Mouse (Mus musculus): ENCODE measurements around the gene Snapc4. TPM values are rescaled to one million over a fixed set of nuclear protein-coding genes. Genes with fewer than 3 reads are reported as not detected.

Gene Snapc4
- polyA plus RNA-seq, 1 experiment from 2014 or later: 29.3 TPM

- no peaks in the 10 kb centered on the region for H3K27me3 ChIP-seq (ENCODE audit: control insufficient read depth, insufficient read depth, low read length)
- no peak overlapping the region for H3K9ac ChIP-seq
- H3K27ac ChIP-seq: no peak overlapping the region
- no peaks in the 10 kb centered on the region for H3K4me1 ChIP-seq (replicated peaks; ENCODE audit: control insufficient read depth, insufficient read depth, low read length)
- no peak for DNase-seq (ENCODE audit: low spot score)
- peaks cover 65% of the 10 kb centered on the region for H3K36me3 ChIP-seq (replicated peaks; ENCODE audit: control insufficient read depth, insufficient read depth)
- no peaks in the 10 kb centered on the region for H3K9me3 ChIP-seq (ENCODE audit: control insufficient read depth, low read length)
- no peak overlapping the region for H3K4me3 ChIP-seq (replicated peaks; ENCODE audit: low read length)
- no peak overlapping the region for H3K4me2 ChIP-seq (replicated peaks)
- no peak for ATAC-seq (ENCODE audit: low FRiP score)
- WGBS: 92% methylated on average over 5 of the region's 5 CpGs
Measured at GRCm38 (mm10) chr2:26363481-26363880, 17.0 kb downstream of the Snapc4 start.

- H3K9me3 ChIP-seq (ENCODE audit: control insufficient read depth, low read length): no peaks in the 10 kb centered on the region
- no peak overlapping the region for H3K27ac ChIP-seq
- DNase-seq (ENCODE audit: low spot score) (no peak), ATAC-seq (ENCODE audit: low FRiP score) (no peak)
- H3K27me3 ChIP-seq (ENCODE audit: control insufficient read depth, insufficient read depth, low read length): no peaks in the 10 kb centered on the region
- H3K4me2 ChIP-seq (replicated peaks): no peak overlapping the region
- 87% methylated on average over 5 of the region's 5 CpGs for WGBS
- no peaks in the 10 kb centered on the region for H3K4me1 ChIP-seq (replicated peaks; ENCODE audit: control insufficient read depth, insufficient read depth, low read length)
- no peak overlapping the region for H3K9ac ChIP-seq
- no peak overlapping the region for H3K4me3 ChIP-seq (replicated peaks; ENCODE audit: low read length)
- H3K36me3 ChIP-seq (replicated peaks; ENCODE audit: control insufficient read depth, insufficient read depth): peaks cover 61% of the 10 kb centered on the region
Measured at GRCm38 (mm10) chr2:26362991-26363390, 17.5 kb downstream of the Snapc4 start.

DNA sequence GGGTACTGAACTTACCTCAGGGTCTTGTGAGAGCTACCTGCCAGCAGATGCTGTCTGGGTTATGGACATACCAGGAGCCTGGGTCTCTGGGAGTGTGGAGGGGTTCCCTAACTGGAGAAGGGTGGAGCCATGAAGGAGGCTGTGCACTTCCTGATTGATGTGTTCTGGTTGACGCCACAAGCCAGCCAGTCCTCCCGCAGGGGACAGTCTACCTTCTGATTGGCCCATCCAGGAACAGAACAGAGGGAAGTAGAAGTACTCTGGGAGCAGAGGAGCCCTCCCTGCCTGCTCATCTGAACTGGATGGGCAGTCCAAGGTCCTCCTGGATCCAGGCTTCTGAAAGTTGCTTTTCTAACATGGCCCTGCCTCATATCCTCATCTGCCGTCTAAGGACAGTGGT lies 19.7 kb downstream of the Snapc4 start, which contains the start of gene Card9:
Gene Card9 (minus strand): TSS at position 147 of the 400 bp plus-strand sequence.
- 61% methylated on average over 3 of the region's 3 CpGs for WGBS
- peaks cover 38% of the 10 kb centered on the region for H3K36me3 ChIP-seq (replicated peaks; ENCODE audit: control insufficient read depth, insufficient read depth)
- no peak within 1 kb of the TSS for H3K9ac ChIP-seq
- no peak within 1 kb of the TSS for H3K27ac ChIP-seq
- ATAC-seq (ENCODE audit: low FRiP score): no peak
- no peaks in the 10 kb centered on the region for H3K9me3 ChIP-seq (ENCODE audit: control insufficient read depth, low read length)
- H3K27me3 ChIP-seq (ENCODE audit: control insufficient read depth, insufficient read depth, low read length): no peaks in the 10 kb centered on the region
- no peak for DNase-seq (ENCODE audit: low spot score)
- H3K4me3 ChIP-seq (replicated peaks; ENCODE audit: low read length): no peak within 1 kb of the TSS
- H3K4me1 ChIP-seq (replicated peaks; ENCODE audit: control insufficient read depth, insufficient read depth, low read length): no peaks in the 10 kb centered on the region
- H3K4me2 ChIP-seq (replicated peaks): no peak within 1 kb of the TSS

DNA sequence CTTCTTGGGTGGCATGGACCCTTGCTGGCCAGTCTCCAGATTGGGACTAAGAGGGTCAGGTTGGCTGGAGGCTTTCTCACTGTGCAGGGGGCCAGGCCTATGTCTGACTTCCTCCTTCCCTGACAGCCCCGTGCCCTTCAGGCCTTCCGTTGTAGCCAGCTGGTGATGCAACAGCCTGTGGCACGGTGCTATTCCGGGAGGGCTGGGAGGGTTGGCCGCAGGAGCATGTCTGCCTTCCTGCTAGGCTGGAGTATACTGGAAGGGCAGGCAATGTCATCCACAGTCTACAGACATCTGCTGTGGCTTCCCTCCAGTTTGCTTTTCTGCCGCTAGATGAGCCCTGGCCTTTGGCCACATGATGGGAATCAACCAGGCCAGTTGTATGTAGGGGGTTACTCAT lies 20.5 kb downstream of the Snapc4 start:
- 88% methylated on average over 6 of the region's 6 CpGs for WGBS

DNA sequence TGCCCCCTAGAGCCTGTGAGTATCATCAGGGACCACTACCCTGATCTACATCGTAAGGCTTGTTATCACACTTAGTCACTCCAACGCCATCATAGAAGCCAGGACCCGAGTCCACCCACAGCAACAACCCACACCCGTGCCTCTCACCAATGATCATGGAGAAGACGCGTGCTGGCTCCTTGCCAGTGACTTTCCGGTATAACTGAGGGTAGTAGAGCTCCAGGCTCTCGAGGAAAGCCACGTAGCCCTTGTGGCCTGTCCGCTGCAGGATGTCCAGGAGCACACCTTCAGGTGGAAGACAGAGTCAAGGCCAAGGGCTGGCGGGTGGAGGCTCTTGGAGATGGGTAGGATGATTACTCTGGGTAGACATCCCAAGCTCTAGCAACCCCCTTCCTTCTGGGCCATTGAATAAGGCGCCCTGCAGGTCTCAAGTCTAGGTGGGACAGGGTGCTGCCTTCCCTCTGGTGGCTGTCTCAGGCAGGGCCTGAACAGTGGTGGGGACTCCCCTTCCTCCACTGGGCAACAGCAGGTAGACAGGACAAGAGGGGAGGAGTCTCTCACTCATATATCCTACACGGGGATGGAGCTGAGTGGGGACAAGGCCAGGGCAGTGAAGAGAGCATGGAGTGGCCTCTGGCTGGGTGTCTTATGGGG lies 21.7 kb downstream of the Snapc4 start:
- WGBS: 93% methylated on average over 13 of the region's 13 CpGs
- ATAC-seq (ENCODE audit: low FRiP score): no peak

More for the DNA sequence above, 20.5 kb downstream of the Snapc4 start:
- ATAC-seq (ENCODE audit: low FRiP score) (no peak), DNase-seq (ENCODE audit: low spot score) (no peak)
- Histone ChIP-seq H3K4me2 (replicated peaks) (no peak overlapping the region), H3K27me3 (ENCODE audit: control insufficient read depth, insufficient read depth, low read length) (no peaks in the 10 kb centered on the region), H3K9ac (no peak overlapping the region), H3K4me3 (replicated peaks; ENCODE audit: low read length) (no peak overlapping the region), H3K27ac (no peak overlapping the region), H3K36me3 (replicated peaks; ENCODE audit: control insufficient read depth, insufficient read depth) (peaks cover 31% of the 10 kb centered on the region), H3K9me3 (ENCODE audit: control insufficient read depth, low read length) (no peaks in the 10 kb centered on the region), H3K4me1 (replicated peaks; ENCODE audit: control insufficient read depth, insufficient read depth, low read length) (no peaks in the 10 kb centered on the region)

GRCm38 (mm10) chr2:26357484-26357883 lies 23.0 kb downstream of the Snapc4 start:
- no peak overlapping the region for H3K4me2 ChIP-seq (replicated peaks)
- H3K27ac ChIP-seq: no peak overlapping the region
- DNase-seq (ENCODE audit: low spot score) (no peak), ATAC-seq (ENCODE audit: low FRiP score) (no peak)
- H3K27me3 ChIP-seq (ENCODE audit: control insufficient read depth, insufficient read depth, low read length): no peaks in the 10 kb centered on the region
- 59% methylated on average over 15 of the region's 15 CpGs for WGBS
- no peaks in the 10 kb centered on the region for H3K9me3 ChIP-seq (ENCODE audit: control insufficient read depth, low read length)
- no peak overlapping the region for H3K9ac ChIP-seq
- 0 out of 2 replicates have a peak, but pooled peaks cover 8% of the 10 kb centered on the region for H3K36me3 ChIP-seq (replicated peaks; ENCODE audit: control insufficient read depth, insufficient read depth)
- peaks cover 13% of the 10 kb centered on the region for H3K4me1 ChIP-seq (replicated peaks; ENCODE audit: control insufficient read depth, insufficient read depth, low read length)
- H3K4me3 ChIP-seq (replicated peaks; ENCODE audit: low read length): no peak overlapping the region

More for the DNA sequence above, 21.7 kb downstream of the Snapc4 start:
- Histone ChIP-seq H3K4me1 (replicated peaks; ENCODE audit: control insufficient read depth, insufficient read depth, low read length) (0 out of 2 replicates have a peak, but pooled peaks cover 1% of the 10 kb centered on the region), H3K9me3 (ENCODE audit: control insufficient read depth, low read length) (no peaks in the 10 kb centered on the region), H3K36me3 (replicated peaks; ENCODE audit: control insufficient read depth, insufficient read depth) (peaks cover 19% of the 10 kb centered on the region; the same call in 1 of the 2 replicates), H3K27me3 (ENCODE audit: control insufficient read depth, insufficient read depth, low read length) (no peaks in the 10 kb centered on the region), H3K9ac (no peak overlapping the region), H3K4me2 (replicated peaks) (no peak overlapping the region), H3K4me3 (replicated peaks; ENCODE audit: low read length) (no peak overlapping the region), H3K27ac (no peak overlapping the region)
- no peak for DNase-seq (ENCODE audit: low spot score)

GRCm38 (mm10) chr2:26356678-26357077 lies 23.8 kb downstream of the Snapc4 start:
- Histone ChIP-seq H3K4me3 (replicated peaks; ENCODE audit: low read length) (no peak overlapping the region), H3K4me2 (replicated peaks) (no peak overlapping the region), H3K27me3 (ENCODE audit: control insufficient read depth, insufficient read depth, low read length) (no peaks in the 10 kb centered on the region), H3K9ac (no peak overlapping the region), H3K4me1 (replicated peaks; ENCODE audit: control insufficient read depth, insufficient read depth, low read length) (peaks cover 13% of the 10 kb centered on the region), H3K9me3 (ENCODE audit: control insufficient read depth, low read length) (no peaks in the 10 kb centered on the region), H3K36me3 (replicated peaks; ENCODE audit: control insufficient read depth, insufficient read depth) (0 out of 2 replicates have a peak, but pooled peaks cover 2% of the 10 kb centered on the region), H3K27ac (no peak overlapping the region)
- ATAC-seq (ENCODE audit: low FRiP score) (no peak), DNase-seq (ENCODE audit: low spot score) (no peak)
- 77% methylated on average over 7 of the region's 7 CpGs for WGBS

DNA sequence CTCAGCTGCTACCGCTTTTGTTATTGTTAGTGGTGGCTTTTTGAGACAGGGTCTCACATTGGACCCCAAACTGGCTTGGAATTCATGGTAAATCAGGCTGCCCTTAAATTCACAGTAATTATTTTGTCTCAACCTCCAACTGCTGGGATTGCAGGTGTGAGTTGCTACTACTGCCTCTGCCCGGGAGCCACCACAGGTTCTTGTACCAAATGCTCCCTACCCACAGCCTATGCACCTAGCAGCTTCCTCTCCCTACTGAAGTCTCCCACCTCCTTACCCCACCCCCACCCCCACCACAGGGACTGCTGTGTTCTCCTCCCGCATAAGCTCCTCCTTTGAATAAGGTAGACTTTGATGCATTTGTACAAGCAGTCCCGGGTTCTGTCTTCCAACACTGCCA lies 24.2 kb downstream of the Snapc4 start:
- Histone ChIP-seq H3K9ac (no peak overlapping the region), H3K4me2 (replicated peaks) (no peak overlapping the region), H3K27ac (no peak overlapping the region), H3K4me3 (replicated peaks; ENCODE audit: low read length) (no peak overlapping the region), H3K27me3 (ENCODE audit: control insufficient read depth, insufficient read depth, low read length) (no peaks in the 10 kb centered on the region), H3K9me3 (ENCODE audit: control insufficient read depth, low read length) (no peaks in the 10 kb centered on the region), H3K36me3 (replicated peaks; ENCODE audit: control insufficient read depth, insufficient read depth) (no peaks in the 10 kb centered on the region), H3K4me1 (replicated peaks; ENCODE audit: control insufficient read depth, insufficient read depth, low read length) (peaks cover 13% of the 10 kb centered on the region)
- WGBS: 88% methylated on average over 4 of the region's 4 CpGs
- DNase-seq (ENCODE audit: low spot score): no peak
- no peak for ATAC-seq (ENCODE audit: low FRiP score)

GRCm38 (mm10) chr2:26354401-26354800 lies 26.1 kb downstream of the Snapc4 start:
- H3K9ac ChIP-seq: no peak overlapping the region
- no peaks in the 10 kb centered on the region for H3K27me3 ChIP-seq (ENCODE audit: control insufficient read depth, insufficient read depth, low read length)
- WGBS: 89% methylated on average over 4 of the region's 4 CpGs
- no peak overlapping the region for H3K4me2 ChIP-seq (replicated peaks)
- peaks cover 21% of the 10 kb centered on the region for H3K4me1 ChIP-seq (replicated peaks; ENCODE audit: control insufficient read depth, insufficient read depth, low read length)
- H3K4me3 ChIP-seq (replicated peaks; ENCODE audit: low read length): no peak overlapping the region
- no peaks in the 10 kb centered on the region for H3K9me3 ChIP-seq (ENCODE audit: control insufficient read depth, low read length)
- no peak overlapping the region for H3K27ac ChIP-seq
- no peak for ATAC-seq (ENCODE audit: low FRiP score)
- H3K36me3 ChIP-seq (replicated peaks; ENCODE audit: control insufficient read depth, insufficient read depth): peaks cover 8% of the 10 kb centered on the region
- no peak for DNase-seq (ENCODE audit: low spot score)

Measured in hindbrain, embryonic 14.5 days (tissue).